Mouse (Mus musculus): Measurements from ENCODE around the gene Arhgef26.

Arhgef26 gene

DNA sequence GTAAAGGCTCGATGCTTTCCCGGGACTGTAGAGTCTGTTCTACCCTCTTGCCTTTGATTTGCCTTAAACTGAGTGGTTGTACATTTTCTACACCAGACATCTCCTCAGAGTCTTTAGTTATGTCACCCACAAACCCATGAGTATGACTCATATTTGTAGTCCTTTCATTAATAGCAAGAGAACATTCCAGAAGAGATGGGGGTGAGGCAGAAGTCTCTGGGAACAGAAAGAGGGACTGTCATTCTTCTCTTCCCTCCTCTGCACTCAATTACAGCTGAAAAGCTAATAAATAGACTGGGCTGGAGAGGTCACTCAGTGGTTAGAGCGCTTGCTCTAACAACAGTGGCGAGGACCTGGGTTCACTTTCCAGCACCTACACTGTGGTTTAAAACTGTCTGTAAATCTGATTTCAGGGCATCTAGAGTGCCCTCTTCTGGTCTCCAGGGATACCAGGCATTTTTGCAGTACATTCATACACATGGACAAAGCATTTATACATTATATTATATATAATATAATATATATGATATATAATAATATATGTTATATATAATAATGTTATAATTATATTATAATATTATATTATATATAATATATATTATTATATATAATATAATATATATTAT, 111.8 kb downstream of the Arhgef26 start:
- DNase-seq (ENCODE audit: low spot score in 2 of 2) = no peak

DNA sequence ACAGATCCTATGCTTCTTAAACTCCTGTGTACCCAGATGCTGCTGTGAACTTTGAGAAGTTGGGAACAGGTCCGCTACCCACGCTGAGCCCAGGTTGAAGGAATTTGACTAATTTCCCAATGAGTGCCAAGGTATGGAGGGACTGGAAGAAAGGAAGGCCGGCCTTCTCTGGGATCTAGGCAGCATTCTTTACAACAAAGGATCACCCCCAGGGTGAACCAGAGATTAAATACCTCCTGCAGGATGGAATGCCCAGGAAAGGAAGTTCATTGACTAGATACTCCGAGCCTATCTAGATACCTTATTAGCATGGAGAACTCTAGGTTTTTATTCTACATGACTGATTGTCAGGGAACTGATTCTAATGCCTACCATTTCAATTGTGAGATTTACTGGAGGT, 114.8 kb downstream of the Arhgef26 start:
- DNase-seq (ENCODE audit: low spot score in 2 of 2) = no peak

DNA sequence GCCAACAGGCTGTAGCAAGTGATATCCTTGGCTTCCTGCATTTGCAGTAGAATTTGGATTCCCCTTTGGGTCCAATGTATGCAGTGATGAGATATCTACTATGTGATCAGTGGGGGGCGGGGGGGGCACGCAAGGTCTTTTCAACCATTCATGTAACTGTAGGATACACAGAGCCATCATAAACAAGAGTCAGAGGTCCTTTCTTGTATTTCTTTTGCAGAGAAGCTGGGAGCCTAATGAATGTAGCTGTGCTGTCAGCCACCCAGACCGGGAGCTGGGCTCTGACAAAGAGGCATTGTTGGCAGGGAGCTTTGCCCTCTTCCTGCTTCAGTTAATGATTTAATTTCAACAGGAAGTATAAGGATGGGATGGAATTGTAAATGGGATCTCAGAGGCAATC, 116.0 kb downstream of the Arhgef26 start:
- DNase-seq (ENCODE audit: low spot score in 2 of 2) = no peak

DNA sequence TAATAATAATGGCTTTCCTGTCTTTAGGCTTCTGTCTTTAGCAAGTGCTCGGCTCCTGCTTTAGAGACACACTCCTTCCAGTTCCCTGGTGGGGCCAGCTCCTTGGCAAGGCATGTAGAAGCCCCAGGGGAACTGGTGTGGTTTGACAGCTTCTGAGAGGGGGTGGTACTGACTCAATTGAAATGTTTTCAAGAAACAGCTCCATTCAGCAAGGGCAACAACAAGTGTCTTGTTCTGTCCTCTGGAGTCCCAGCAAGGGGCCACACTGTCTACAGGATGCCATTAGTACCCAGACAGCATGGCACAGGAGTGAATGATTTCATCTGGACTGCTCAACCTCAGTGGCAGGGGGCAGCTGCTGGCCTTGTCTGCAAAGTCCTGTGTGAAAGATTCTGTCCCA, 117.7 kb downstream of the Arhgef26 start:
- peak; percentile 36 to 67 for DNase-seq (ENCODE audit: low spot score in 2 of 2)

DNA sequence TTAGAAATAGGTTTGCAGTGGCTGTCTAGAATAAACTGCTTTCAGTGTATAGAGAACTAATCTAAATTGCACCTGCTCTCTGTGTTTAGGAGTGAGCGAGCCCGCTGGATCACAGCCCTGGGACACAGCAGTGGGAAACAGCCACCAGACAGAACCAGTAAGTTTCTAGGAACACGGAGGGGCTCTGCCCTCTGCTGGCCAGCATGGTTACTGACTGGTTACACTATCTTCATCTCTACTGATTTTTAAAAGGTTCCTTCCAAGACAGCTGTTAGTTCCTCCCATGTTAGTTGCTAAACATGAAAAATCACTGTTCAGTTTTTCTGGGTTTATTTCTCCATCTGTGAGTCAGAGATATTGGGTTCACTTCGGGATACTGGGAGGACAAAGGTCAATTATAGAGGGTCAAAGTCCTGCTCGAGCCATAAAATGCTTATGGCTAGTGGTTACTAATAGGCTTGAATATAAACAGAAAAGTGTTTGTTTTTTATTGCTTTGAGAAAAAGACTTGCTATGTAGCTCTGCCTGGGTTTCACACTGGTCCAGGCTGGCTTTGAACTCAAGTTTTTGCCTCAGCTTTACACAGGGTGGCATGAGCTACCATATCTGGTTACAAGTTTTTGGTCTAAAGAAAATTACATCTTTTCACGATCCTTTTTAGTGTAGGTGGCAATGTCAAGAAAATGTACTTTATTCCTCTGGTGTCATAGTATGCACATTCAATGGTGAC, 120.3 kb downstream of the Arhgef26 start:
- peak; percentile 40 to 67 for DNase-seq (ENCODE audit: low spot score in 2 of 2)

DNA sequence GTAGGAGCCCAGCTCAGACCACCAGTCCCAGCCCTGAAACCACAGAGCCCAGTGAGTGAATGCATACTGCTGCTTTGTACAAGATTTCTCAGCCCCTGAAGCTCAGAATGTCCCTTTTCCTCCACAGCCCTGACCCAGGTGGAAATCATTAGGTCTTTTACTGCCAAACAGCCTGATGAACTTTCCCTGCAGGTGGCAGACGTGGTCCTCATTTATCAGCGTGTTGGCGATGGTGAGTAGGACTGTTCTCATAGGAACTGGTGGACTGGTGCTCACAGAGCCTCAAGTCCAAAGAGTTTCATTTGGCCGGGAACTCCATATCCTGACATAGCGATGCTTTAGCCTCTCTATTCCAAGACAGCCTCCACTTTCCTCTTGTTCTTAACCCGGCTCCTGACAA, 121.3 kb downstream of the Arhgef26 start:
- no peak for DNase-seq (ENCODE audit: low spot score in 2 of 2)

DNA sequence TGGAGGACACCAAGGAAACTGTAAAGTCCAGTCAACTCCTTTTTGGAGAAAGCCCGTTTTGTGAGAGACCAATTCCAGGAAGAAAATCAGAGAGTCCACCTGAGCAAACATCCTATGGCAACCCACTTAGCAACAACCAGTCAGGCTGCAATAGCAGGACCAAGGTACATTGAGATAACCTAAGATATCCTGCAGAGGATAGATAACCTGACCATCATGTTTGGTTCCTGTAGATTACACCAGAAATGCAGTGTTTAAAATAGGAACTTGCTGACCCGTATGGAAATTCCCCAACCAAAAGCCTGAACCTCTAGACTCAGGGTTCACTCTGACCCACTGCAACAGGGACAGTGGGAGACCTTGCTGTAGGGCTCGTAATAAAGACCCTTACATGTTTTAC, 126.1 kb downstream of the Arhgef26 start:
- DNase-seq (ENCODE audit: low spot score in 2 of 2) = no peak

DNA sequence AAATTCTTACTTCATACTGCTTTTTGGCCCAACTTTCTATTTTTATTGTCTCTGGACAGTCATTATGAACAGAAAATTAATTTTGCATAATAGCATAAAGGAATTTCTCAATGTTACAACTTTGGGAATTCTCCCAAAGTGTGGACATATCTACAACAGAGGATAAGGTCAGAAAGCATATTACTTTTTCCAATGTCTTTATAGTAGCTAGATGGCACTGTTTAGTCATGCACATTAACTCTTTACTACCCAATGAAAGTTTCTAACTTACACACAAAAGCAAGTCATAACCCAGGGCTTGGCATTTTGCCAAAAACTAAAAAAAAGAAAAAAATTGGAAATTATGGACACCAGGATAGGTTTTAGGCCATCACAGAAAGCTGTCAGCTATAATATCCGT, 132.0 kb downstream of the Arhgef26 start:
- DNase-seq (ENCODE audit: low spot score in 2 of 2) = no peak

DNA sequence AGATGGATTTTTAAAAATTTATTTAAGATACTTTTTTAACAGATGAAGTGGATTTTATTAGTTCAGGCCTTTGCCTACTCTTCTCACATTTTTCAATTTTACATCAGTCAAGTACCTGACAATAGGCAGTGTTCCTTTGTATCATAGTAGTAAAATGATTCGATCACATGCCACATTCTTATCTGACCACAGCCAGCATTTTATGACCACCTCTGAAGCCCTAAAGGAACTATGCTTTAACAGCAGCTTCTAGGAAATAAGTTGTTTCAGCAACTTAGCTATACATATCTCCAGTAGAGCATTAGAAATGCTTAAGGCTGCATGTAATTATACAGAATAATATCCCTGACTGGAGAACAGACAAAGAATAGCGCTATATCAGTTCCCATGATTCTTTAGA, 146.2 kb downstream of the Arhgef26 start:
- no peak for DNase-seq (ENCODE audit: low spot score in 2 of 2)

DNA sequence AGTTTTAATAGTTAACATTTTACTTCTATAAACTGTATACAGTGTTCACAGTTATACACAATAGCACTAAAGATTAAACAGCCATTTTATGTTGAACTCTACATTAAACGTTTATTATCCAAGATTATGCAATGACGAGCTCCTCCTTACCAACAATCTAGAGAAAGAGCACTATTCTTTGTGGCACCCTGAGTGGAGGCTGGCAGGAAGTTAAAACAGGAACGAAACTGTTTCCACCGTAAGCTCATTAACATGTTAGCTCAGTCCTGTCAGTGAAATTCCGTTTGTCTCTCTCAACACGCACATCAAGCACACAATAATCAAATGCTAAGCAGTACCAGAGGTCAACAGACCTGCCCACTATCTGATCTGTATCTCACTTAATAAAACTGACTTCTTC, 154.4 kb downstream of the Arhgef26 start:
- no peak for DNase-seq (ENCODE audit: low spot score in 2 of 2)

DNA sequence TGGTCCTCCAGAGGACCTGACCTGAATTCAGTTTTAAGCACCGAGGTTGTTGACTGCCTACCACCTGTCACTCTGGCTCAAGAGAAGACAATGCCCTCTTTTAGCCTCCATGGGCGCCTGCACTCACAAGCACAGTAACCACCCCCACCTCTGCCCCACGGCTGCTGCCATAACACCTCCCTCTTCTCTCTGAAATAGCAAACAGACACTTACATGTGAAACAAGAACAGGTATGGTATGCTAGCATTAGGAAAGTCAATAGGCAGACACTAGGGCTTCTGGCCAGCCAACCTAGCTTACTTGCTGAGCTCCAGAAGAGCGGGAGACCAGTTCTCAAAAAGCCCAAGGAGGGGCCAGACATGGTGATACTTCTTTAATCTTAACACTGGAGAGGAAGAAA, 161.2 kb downstream of the Arhgef26 start:
- DNase-seq (ENCODE audit: low spot score in 2 of 2) = no peak

DNA sequence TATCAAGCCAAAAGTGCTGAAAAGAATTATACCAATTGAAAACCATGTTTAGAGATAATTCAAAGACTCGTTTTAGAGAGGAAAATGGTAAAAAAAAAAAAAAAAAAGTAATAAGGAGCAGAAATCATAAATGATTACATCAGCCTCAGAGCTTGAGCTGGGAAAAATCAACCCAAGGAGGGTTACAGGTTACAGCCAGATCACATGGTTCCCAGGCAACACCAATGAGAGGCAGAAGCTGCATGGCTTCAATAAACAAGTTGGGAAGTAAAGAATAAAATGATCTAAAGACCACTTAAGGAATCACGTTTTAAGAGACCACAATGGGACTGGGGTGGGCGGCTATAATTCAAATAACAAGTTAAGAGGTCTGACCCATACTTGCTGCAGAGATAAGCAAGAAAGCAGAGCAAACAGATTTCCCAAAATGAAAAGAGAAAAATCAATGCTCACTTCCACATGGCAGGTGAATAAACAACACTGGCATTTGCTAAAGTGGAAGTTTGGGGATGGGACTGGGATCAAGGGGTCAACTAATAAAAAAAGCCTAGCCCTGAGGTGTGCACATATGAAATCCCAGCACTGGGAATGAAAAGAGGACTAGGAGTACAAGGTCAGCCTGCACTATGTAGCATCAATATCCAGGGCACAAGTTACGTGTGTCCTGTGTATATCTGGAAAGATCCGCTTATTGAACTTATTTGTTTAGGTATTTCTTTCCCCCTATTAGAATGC, 167.2 kb downstream of the Arhgef26 start:
- no peak for DNase-seq (ENCODE audit: low spot score in 2 of 2)

DNA sequence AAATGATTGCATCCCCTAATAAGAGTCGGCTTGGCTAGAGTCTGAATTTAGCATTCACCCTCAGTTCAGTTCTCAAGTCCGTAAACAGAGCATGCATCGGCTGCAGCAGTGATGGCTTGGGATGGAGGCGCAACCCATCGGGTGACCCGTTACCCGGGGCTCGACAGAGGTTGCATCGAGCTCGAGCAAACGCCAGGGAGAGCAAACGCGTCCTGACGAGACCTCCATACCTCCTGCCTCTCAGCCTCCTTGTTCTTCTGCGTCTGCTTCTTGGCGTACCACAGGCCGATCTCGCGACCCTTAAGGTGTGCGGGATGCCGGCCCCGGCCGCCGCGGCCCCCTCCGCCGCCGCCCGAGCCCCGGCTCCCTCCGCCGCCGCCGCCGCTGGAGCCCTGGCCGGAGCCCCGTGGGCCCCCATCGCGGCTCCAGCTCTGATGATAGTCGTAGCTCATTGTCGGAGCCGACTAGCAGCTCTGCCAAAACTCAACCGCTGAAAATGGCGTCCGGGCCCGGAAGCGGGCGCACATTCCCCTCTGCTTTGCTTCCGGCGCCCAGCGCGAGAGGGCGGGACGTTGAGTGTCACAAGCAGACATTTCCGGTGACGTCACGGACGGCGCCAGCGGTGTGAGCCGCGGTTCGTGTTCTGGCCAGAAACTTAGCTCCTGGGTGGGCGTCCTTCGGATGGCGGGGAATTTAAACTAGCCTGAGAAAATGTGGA, 168.5 kb downstream of the Arhgef26 start, which contains the start of gene Dhx36:
Dhx36 (minus strand) TSS at position 517 of the 718 bp plus-strand sequence.
- DNase-seq (ENCODE audit: low spot score in 2 of 2) = peak; percentile 95 to 98

DNA sequence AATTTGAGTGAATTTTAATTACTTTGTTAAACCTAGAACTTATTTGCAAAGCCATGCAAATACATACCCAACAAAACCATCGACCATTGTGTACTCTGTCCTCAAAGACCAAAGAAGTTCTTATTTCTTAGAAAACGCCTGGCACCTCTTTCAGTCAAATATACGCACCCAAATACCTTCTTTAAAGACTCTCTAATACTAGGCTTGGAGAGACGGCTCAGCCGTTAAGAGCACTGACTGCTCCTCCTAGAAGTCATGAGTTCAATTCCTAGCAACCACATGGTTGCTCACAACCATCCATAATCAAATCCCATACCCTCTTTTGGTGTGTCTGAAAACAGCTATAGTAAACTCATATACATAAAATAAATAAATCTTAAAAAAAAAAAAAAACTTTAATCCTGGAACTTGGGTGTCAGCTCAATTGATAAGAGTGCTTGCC, 169.1 kb downstream of the Arhgef26 start:
- DNase-seq (ENCODE audit: low spot score in 2 of 2) = no peak
